Mouse (Mus musculus) kidney, adult 2 months (tissue): ENCODE measurements around the gene Tnrc6b. TPM values are rescaled to one million over a fixed set of nuclear protein-coding genes. Genes with fewer than 3 reads are reported as not detected.
"Not testable (repeated sequence)": the region's sequence is repeated elsewhere in the genome, so short reads cannot be mapped to it uniquely, and the experiment has no call there.

Source experiments
- DNase-seq: peaks from one replicate; pipeline ENCODE4 v3.0.0; 2021
- H3K27ac ChIP-seq: fragments of 200-500 bp; 2 replicates; pipeline ENCODE4 v1.5.1; 2012; ENCODE audit warnings: low read depth, low read length, control low read depth, inconsistent platforms; ENCODE audit not compliant: insufficient read depth
- H3K27me3 ChIP-seq: fragments of 200-500 bp; replicated peaks from 2 replicates; pipeline ENCODE4 v1.6.1; 2012; ENCODE audit warnings: mild to moderate bottlenecking, moderate library complexity, low read length, inconsistent platforms; ENCODE audit not compliant: control insufficient read depth, insufficient read depth
- H3K36me3 ChIP-seq: fragments of 200-500 bp; 2 replicates; pipeline ENCODE4 v1.6.1; 2012; ENCODE audit warnings: mild to moderate bottlenecking, moderate library complexity, low read length, inconsistent platforms; ENCODE audit not compliant: control insufficient read depth, insufficient read depth
- H3K4me1 ChIP-seq: fragments of 200-500 bp; 2 replicates; pipeline ENCODE4 v1.6.1; 2011; ENCODE audit warnings: low read length; ENCODE audit not compliant: control insufficient read depth, insufficient read depth
- H3K4me3 ChIP-seq: fragments of 200-500 bp; 2 replicates; pipeline ENCODE4 v1.5.1; 2011; ENCODE audit warnings: mild to moderate bottlenecking, low read depth, low read length, control low read depth; ENCODE audit not compliant: insufficient read depth
- CTCF ChIP-seq: fragments of 200-500 bp; conservative IDR thresholded peaks from 2 replicates; pipeline ENCODE4 v1.5.1; 2011; ENCODE audit warnings: low read depth, mild to moderate bottlenecking, control low read depth, low read length, moderate library complexity, mixed read lengths; ENCODE audit not compliant: insufficient read depth, insufficient read length
- POLR2A ChIP-seq: fragments of 200-500 bp; IDR thresholded peaks from one replicate; pipeline ENCODE4 v1.6.1; 2011; ENCODE audit warnings: low read depth, low read length, control low read depth
- WGBS: fragments of 180-500 bp; shearing (Covaris S2); methylation state at CpG from one replicate; pipeline ENCODE4 v1.1.7; 2018; 5-methylcytosine and 5-hydroxymethylcytosine counted together
- polyA plus RNA-seq: library from polyadenylated mRNA; depleted of rRNA; stranded (reverse); fragments of >200 nt; gene quantifications from 2 replicates; pipeline ENCODE4 v1.2.3, GENCODE M21; 2012

Gene Tnrc6b
- polyA plus RNA-seq, 1 experiment: 12.1 TPM

DNA sequence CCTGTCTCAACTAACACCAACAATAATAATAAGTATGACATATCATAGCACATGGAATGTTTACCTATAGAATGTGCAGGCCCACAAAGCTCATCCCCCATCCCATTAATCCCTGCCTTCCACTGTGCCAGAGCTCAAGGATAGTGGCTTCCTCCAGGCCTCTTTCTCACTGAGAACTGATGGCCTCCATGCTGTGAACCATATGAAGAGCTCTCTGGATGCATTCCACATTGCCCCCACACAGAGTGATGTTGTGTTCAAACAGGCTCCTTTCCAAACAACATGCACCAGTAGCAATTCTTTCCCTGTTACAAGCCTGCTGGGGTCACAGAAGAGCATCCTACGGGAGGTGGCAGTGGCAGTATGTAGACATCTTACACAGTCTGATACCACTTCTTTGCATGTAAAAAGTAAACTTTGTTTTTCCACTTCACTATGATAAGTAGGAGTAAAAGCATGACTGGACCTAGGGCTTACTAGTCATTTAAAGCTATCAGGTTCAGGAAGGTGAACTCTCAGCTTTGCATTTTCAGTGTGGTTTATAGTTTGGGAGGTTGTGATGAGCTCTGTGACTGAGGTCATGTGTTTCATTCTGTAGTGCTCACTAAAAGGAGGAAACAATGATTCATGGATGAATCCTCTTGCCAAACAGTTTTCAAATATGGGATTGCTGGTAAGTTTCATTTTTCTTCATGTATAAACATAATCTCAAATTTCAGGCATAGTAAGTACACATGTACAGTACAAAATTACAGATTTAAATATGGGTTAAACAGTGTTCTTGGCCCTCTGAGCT lies 175.4 kb downstream of the Tnrc6b start:
- Histone ChIP-seq H3K4me3 (no peak overlapping the region), H3K27ac (no peak overlapping the region), H3K36me3 (peaks cover 5% of the 10 kb centered on the region), H3K27me3 (no peaks in the 10 kb centered on the region), H3K4me1 (no peaks in the 10 kb centered on the region)
- DNase-seq: no peak
- TF ChIP-seq POLR2A: no peak
- TF ChIP-seq CTCF: no peak
- WGBS: 86% methylated on average over 1 of the region's 1 CpGs

DNA sequence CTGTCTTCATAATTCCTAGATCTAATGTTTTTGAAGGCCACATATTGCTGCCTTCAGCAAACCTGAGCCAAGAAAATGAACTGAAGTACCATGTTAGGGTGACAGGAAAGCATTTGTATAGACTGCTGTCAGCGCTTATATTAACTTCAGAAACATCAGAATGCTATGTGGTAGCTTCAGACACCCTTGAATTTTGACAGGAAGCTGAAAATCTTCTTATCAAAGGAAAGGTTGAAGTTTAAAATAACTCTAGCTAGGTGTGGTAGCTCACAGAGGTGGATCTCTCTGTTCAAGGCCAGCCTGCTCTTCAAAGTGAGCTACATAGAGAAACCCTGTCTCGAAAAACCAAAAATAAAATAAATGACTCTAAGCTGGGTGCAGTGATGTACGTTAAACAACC lies 181.2 kb downstream of the Tnrc6b start:
- WGBS: 92% methylated on average over 3 of the region's 3 CpGs
- no peak for TF ChIP-seq CTCF
- TF ChIP-seq POLR2A: no peak
- no peak for DNase-seq
- Histone ChIP-seq H3K4me1 (no peaks in the 10 kb centered on the region), H3K27me3 (no peaks in the 10 kb centered on the region), H3K36me3 (peaks cover 5% of the 10 kb centered on the region), H3K27ac (no peak overlapping the region), H3K4me3 (no peak overlapping the region)

- TF ChIP-seq CTCF (no peak), POLR2A (no peak)
- DNase-seq: no peak
- no peaks in the 10 kb centered on the region for H3K4me1 ChIP-seq
- no peaks in the 10 kb centered on the region for H3K27me3 ChIP-seq
- no peak overlapping the region for H3K4me3 ChIP-seq
- H3K27ac ChIP-seq: no peak overlapping the region
- WGBS: 83% methylated on average over 10 of the region's 10 CpGs
- H3K36me3 ChIP-seq: peaks cover 10% of the 10 kb centered on the region
Observed at GRCm38 (mm10) chr15:80896741-80897140, 185.6 kb downstream of the Tnrc6b start.

- no peaks in the 10 kb centered on the region for H3K27me3 ChIP-seq
- H3K4me3 ChIP-seq: no peak overlapping the region
- no peak for DNase-seq
- no peak overlapping the region for H3K27ac ChIP-seq
- TF ChIP-seq POLR2A: no peak
- TF ChIP-seq CTCF: no peak
- H3K36me3 ChIP-seq: peaks cover 10% of the 10 kb centered on the region
- no peaks in the 10 kb centered on the region for H3K4me1 ChIP-seq
- 96% methylated on average over 5 of the region's 5 CpGs for WGBS
Observed at GRCm38 (mm10) chr15:80897911-80898310, 186.8 kb downstream of the Tnrc6b start.

DNA sequence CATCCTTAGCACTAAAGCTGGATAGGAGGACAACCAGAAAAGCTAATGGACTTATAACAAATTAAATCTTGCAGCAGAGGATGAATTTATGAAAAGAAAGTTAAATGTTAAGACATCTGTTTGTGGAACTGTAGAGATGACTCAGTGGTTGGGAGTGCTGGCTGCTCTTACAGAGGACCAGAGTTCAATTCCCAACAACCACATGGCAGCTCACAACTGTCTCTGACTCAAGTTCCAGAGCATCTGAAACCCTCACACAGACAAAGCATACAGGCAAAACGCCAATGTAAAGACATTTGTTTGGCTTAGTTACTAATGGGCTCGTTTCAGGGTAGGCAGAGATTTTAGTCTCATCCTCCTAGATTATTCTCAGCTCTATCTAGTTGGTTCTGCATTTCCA lies 188.7 kb downstream of the Tnrc6b start:
- Histone ChIP-seq H3K27ac (no peak overlapping the region), H3K27me3 (no peaks in the 10 kb centered on the region), H3K36me3 (peaks cover 16% of the 10 kb centered on the region), H3K4me3 (no peak overlapping the region), H3K4me1 (no peaks in the 10 kb centered on the region)
- DNase-seq: no peak
- TF ChIP-seq POLR2A: no peak
- no peak for TF ChIP-seq CTCF
- WGBS: 89% methylated on average over 2 of the region's 2 CpGs

DNA sequence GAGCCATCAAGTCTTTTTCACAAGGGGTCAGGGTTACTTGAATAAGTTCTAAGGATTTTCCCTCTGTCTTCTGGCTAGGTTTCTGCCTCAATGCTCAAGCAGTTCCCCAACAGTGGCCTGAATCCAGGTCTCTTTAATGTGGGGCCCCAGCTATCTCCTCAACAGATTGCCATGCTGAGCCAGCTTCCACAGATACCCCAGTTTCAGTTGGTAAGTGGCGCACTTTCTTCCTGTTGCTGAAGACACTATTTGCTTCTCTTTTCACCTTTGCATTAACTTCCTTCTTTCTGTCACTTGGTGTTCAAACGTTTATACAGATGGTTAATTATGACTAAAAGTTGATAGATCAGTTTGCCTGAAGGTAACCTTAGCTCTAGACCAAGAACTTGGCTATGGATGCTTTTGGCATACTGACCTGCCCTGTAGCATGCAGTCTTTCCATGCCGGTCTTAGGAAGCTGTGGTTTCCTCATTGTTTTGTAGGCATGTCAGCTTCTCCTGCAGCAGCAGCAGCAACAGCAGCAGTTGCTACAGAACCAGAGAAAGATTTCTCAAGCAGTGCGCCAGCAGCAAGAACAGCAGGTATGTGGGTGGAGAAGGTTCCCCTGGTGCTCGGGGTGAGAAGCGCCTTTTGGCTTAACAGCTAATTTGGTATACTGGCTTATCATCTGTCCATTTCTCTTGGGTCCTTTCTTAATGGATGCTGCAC lies 190.8 kb downstream of the Tnrc6b start:
- peaks cover 10% of the 10 kb centered on the region for H3K36me3 ChIP-seq
- DNase-seq: no peak
- WGBS: 83% methylated on average over 6 of the region's 6 CpGs
- no peak overlapping the region for H3K27ac ChIP-seq
- no peak for TF ChIP-seq CTCF
- no peak for TF ChIP-seq POLR2A
- no peak overlapping the region for H3K4me3 ChIP-seq
- H3K4me1 ChIP-seq: no peaks in the 10 kb centered on the region
- no peaks in the 10 kb centered on the region for H3K27me3 ChIP-seq

DNA sequence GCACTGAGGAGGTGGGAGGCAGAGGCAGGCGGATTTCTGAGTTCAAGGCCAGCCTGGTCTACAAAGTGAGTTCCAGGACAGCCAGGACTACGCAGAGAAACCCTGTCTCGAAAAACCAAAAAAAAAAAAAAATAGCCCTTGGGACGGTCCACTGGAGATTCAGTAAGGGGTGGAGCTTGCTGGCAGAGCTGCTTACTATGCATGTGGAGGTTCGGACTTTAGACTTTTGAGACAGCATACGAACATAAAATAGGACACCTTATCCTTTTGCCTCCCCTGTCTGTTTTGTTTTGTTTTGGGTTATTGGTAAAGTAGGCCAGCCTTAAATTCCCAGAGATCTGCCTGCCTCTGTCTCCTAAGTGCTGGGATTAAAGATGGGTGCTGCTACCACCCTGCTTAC lies 193.7 kb downstream of the Tnrc6b start:
- peak; percentile 73 for DNase-seq
- WGBS: 68% methylated on average over 6 of the region's 6 CpGs
- H3K27me3 ChIP-seq, H3K4me1 ChIP-seq, H3K4me3 ChIP-seq, H3K27ac ChIP-seq, H3K36me3 ChIP-seq: not testable (repeated sequence)
